Mouse (Mus musculus): ENCODE results near the gene Pdlim1. TPM values are rescaled to one million over a fixed set of nuclear protein-coding genes. Genes with fewer than 3 reads are reported as not detected.

Pdlim1 gene
- polyA plus RNA-seq, 1 experiment from 2014 or later = 34.4 TPM

DNA sequence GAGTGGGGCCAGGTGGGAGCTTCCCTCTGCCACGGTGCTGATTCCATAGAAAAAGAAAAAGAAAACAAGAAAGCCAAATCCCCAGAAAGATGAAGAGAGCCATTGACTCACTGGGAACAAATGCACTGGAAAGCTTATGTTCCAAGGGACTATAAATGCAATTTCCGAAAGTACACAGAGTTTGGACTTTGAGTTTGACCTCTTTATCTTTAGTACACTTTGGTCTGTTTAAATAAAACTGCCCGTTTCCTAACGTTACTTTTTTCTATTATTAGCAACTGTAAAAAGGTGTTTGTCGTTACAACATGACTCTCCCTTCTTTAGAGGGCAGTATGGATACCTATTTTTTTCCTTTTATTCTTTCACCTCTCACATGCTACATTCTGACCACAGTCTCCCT, 84.5 kb downstream of the Pdlim1 start, which contains the start of gene Cyp2c70:
Cyp2c70 (minus strand) TSS at position 174 of the 400 bp plus-strand sequence.
- Histone ChIP-seq H3K4me3 (replicated peaks; ENCODE audit: low read depth, low read length) (no peak within 1 kb of the TSS), H3K27ac (no peak within 1 kb of the TSS), H3K36me3 (ENCODE audit: insufficient read depth, low read length) (no peaks in the 10 kb centered on the region), H3K4me2 (ENCODE audit: low read length) (no peak within 1 kb of the TSS), H3K27me3 (ENCODE audit: insufficient read depth, low read length) (no peaks in the 10 kb centered on the region), H3K9ac (ENCODE audit: low read depth, low read length) (no peak within 1 kb of the TSS), H3K4me1 (replicated peaks; ENCODE audit: insufficient read depth, low read length) (no peaks in the 10 kb centered on the region), H3K9me3 (replicated peaks; ENCODE audit: low read length) (no peaks in the 10 kb centered on the region)
- no peak for ATAC-seq (replicated peaks; ENCODE audit: low FRiP score, low read depth)
- DNase-seq (ENCODE audit: low spot score) = no peak
- no peak for TF ChIP-seq CTCF (IDR thresholded peaks at IDR 0.05; ENCODE audit: low read depth)
- WGBS = 61% methylated on average over 5 of the region's 5 CpGs

DNA sequence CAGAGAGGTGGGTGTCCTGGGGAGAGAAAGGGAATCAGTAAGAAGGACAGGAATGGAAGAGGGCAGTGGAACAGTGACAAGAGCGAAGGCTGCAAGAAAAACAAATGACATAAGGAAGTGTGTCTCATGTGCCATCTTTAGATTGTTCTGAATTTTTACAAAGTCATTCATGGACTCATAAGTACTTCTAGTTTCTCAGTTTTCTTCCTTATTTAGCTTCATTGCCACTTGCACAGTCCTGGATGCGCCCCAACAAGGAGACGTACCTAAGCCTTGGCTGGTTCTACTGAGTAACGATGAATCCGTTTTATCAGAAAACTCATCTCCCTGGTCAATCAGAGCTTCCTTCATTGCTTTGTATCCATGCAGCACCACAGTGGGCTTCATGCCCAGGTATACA, 88.0 kb downstream of the Pdlim1 start:
- no peaks in the 10 kb centered on the region for H3K27me3 ChIP-seq (ENCODE audit: insufficient read depth, low read length)
- no peak overlapping the region for H3K9ac ChIP-seq (ENCODE audit: low read depth, low read length)
- H3K27ac ChIP-seq = no peak overlapping the region
- no peak overlapping the region for H3K4me2 ChIP-seq (ENCODE audit: low read length)
- DNase-seq (ENCODE audit: low spot score) = no peak
- 85% methylated on average over 5 of the region's 5 CpGs for WGBS
- no peak for ATAC-seq (replicated peaks; ENCODE audit: low FRiP score, low read depth)
- no peaks in the 10 kb centered on the region for H3K9me3 ChIP-seq (replicated peaks; ENCODE audit: low read length)
- no peaks in the 10 kb centered on the region for H3K36me3 ChIP-seq (ENCODE audit: insufficient read depth, low read length)
- H3K4me3 ChIP-seq (replicated peaks; ENCODE audit: low read depth, low read length) = no peak overlapping the region
- TF ChIP-seq CTCF (IDR thresholded peaks at IDR 0.05; ENCODE audit: low read depth) = no peak
- no peaks in the 10 kb centered on the region for H3K4me1 ChIP-seq (replicated peaks; ENCODE audit: insufficient read depth, low read length)

DNA sequence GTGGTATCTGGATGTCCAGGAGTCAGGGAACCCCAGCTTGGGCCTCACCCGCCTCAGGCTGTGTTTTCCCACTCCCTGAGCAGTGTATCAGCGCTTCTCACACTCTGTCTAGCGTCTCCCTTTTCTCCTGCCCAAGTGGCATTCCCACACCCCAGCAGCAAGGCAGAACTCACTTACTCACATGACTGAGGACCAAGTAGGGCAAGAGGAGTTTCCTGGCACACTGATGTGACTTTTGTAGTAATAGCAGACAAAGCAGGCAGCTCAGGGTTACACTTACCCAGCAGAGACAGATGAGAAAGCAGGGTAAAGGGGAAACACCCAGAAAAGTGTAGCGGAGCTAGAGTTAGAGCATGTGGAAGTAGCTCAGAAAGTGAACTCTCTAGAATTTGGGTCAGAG, 93.3 kb downstream of the Pdlim1 start:
- DNase-seq (ENCODE audit: low spot score) (no peak), ATAC-seq (replicated peaks; ENCODE audit: low FRiP score, low read depth) (no peak)
- H3K4me2 ChIP-seq (ENCODE audit: low read length) = no peak overlapping the region
- no peaks in the 10 kb centered on the region for H3K4me1 ChIP-seq (replicated peaks; ENCODE audit: insufficient read depth, low read length)
- H3K27ac ChIP-seq = no peak overlapping the region
- H3K9me3 ChIP-seq (replicated peaks; ENCODE audit: low read length) = no peaks in the 10 kb centered on the region
- H3K36me3 ChIP-seq (ENCODE audit: insufficient read depth, low read length) = no peaks in the 10 kb centered on the region
- H3K9ac ChIP-seq (ENCODE audit: low read depth, low read length) = no peak overlapping the region
- no peak overlapping the region for H3K4me3 ChIP-seq (replicated peaks; ENCODE audit: low read depth, low read length)
- H3K27me3 ChIP-seq (ENCODE audit: insufficient read depth, low read length) = no peaks in the 10 kb centered on the region
- no peak for TF ChIP-seq CTCF (IDR thresholded peaks at IDR 0.05; ENCODE audit: low read depth)
- WGBS = 77% methylated on average over 4 of the region's 4 CpGs

Other genes with a start within 250 kb of the Pdlim1 start
- gene Cyp2c54, start 198.0 kb downstream of the Pdlim1 start, polyA plus RNA-seq (2015; fragmentation: Nextera tagmentation; extraction: Ambion mirVana) = not detected in 2 replicates
- gene Cyp2c50, start 182.2 kb downstream of the Pdlim1 start, polyA plus RNA-seq (2015; fragmentation: Nextera tagmentation; extraction: Ambion mirVana) = not detected in 2 replicates
- gene Cyp2c70, start 84.5 kb downstream of the Pdlim1 start, polyA plus RNA-seq (2015; fragmentation: Nextera tagmentation; extraction: Ambion mirVana) = not detected in 2 replicates
- gene Sorbs1, start 241.9 kb upstream of the Pdlim1 start, polyA plus RNA-seq (2015; fragmentation: Nextera tagmentation; extraction: Ambion mirVana) = 46.5 and 49.9 TPM in 2 replicates

Measured in kidney, postnatal 0 days (tissue).